Mouse (Mus musculus) heart, embryonic 11.5 days (tissue): ENCODE measurements around the gene Plet1. TPM values are rescaled to one million over a fixed set of nuclear protein-coding genes. Genes with fewer than 3 reads are reported as not detected.
A peak's percentile ranks its signal among the peaks of the same experiment; 100 is the strongest.

Source experiments
- ATAC-seq: fragments of 200-750 bp; cut with Nextera tagmentation; replicated peaks from 2 replicates; pipeline ENCODE4 v1.8.0; 2017; ENCODE audit warnings: moderate library complexity; ENCODE audit not compliant: insufficient number of reproducible peaks, low FRiP score, low TSS enrichment
- H3K27ac ChIP-seq: fragments of 300-500 bp; sonication (generic); 2 replicates; pipeline ENCODE4 v1.5.1; 2014; ENCODE audit warnings: mild to moderate bottlenecking, low read depth, low read length
- H3K27me3 ChIP-seq: fragments of 300-500 bp; sonication (generic); 2 replicates; pipeline ENCODE4 v1.6.1; 2014; ENCODE audit warnings: mild to moderate bottlenecking, low read length, mixed read lengths; ENCODE audit not compliant: control insufficient read depth, insufficient read depth
- H3K36me3 ChIP-seq: fragments of 300-500 bp; sonication (generic); 2 replicates; pipeline ENCODE4 v1.6.1; 2014; ENCODE audit warnings: mild to moderate bottlenecking, low read length, moderate library complexity, mixed read lengths; ENCODE audit not compliant: control insufficient read depth, insufficient read depth
- H3K4me1 ChIP-seq: fragments of 300-500 bp; sonication (generic); 2 replicates; pipeline ENCODE4 v1.6.1; 2014; ENCODE audit warnings: low read length; ENCODE audit not compliant: control insufficient read depth, insufficient read depth
- H3K4me2 ChIP-seq: fragments of 300-500 bp; sonication (generic); 2 replicates; pipeline ENCODE4 v1.6.1; 2014; ENCODE audit warnings: mild to moderate bottlenecking, moderate library complexity
- H3K4me3 ChIP-seq: fragments of 300-500 bp; sonication (generic); 2 replicates; pipeline ENCODE4 v1.5.1; 2014; ENCODE audit warnings: low read depth, low read length
- H3K9ac ChIP-seq: fragments of 300-500 bp; sonication (generic); 2 replicates; pipeline ENCODE4 v1.6.1; 2014; ENCODE audit warnings: mild to moderate bottlenecking, low read depth, low read length, moderate library complexity
- H3K9me3 ChIP-seq: fragments of 300-500 bp; sonication (generic); replicated peaks from 2 replicates; pipeline ENCODE4 v1.6.1; 2016; ENCODE audit warnings: low read length; ENCODE audit not compliant: control insufficient read depth
- WGBS: fragments of 180-500 bp; shearing (Covaris S2); extraction: QIAGEN DNeasy Blood & Tissue Kit; methylation state at CpG from one replicate; pipeline ENCODE4 v1.1.7; 2014; ENCODE audit not compliant: insufficient replicate concordance; 5-methylcytosine and 5-hydroxymethylcytosine counted together
- polyA plus RNA-seq: library from polyadenylated mRNA; unstranded; fragments of >200 nt; fragmentation: Nextera tagmentation; extraction: Ambion mirVana; gene quantifications from 2 replicates; pipeline ENCODE4 v1.2.1, GENCODE M21; 2014

The Plet1 gene
- polyA plus RNA-seq, 1 experiment from 2014 or later, result 0.23 TPM

GRCm38 (mm10) chr9:50482743-50483142 is 11.6 kb upstream of the Plet1 start:
- Histone ChIP-seq H3K4me3 (no peak overlapping the region), H3K9ac (no peak overlapping the region), H3K36me3 (no peaks in the 10 kb centered on the region), H3K4me1 (peaks cover 12% of the 10 kb centered on the region; the same call in 1 of the 2 replicates), H3K27ac (no peak overlapping the region), H3K9me3 (no peaks in the 10 kb centered on the region), H3K27me3 (peaks cover 6% of the 10 kb centered on the region; the same call in 1 of the 2 replicates), H3K4me2 (no peak overlapping the region)
- ATAC-seq, result no peak
- WGBS, result 84% methylated on average over 8 of the region's 8 CpGs

GRCm38 (mm10) chr9:50485521-50485920 is 8.8 kb upstream of the Plet1 start:
- H3K4me1 ChIP-seq, result 0 out of 2 replicates have a peak, but pooled peaks cover 3% of the 10 kb centered on the region
- no peaks in the 10 kb centered on the region for H3K27me3 ChIP-seq
- no peak overlapping the region for H3K9ac ChIP-seq
- no peak overlapping the region for H3K27ac ChIP-seq
- H3K4me3 ChIP-seq, result peak overlapping the region; percentile 21; the same call in 1 of the 2 replicates
- H3K9me3 ChIP-seq, result no peaks in the 10 kb centered on the region
- peak overlapping the region; percentile 57 for H3K4me2 ChIP-seq
- H3K36me3 ChIP-seq, result no peaks in the 10 kb centered on the region
- ATAC-seq, result no peak
- 4% methylated on average over 10 of the region's 10 CpGs for WGBS

GRCm38 (mm10) chr9:50490836-50491235 is 3.5 kb upstream of the Plet1 start:
- H3K4me3 ChIP-seq, result no peak overlapping the region
- ATAC-seq, result 0 out of 2 replicates have a peak, but pooled peaks have one; percentile 39
- no peaks in the 10 kb centered on the region for H3K9me3 ChIP-seq
- H3K4me2 ChIP-seq, result no peak overlapping the region
- no peaks in the 10 kb centered on the region for H3K27me3 ChIP-seq
- H3K27ac ChIP-seq, result no peak overlapping the region
- peaks cover 6% of the 10 kb centered on the region for H3K4me1 ChIP-seq
- H3K36me3 ChIP-seq, result no peaks in the 10 kb centered on the region
- no peak overlapping the region for H3K9ac ChIP-seq

GRCm38 (mm10) chr9:50491531-50492045 is 2.7 kb upstream of the Plet1 start:
- H3K36me3 ChIP-seq, result no peaks in the 10 kb centered on the region
- H3K4me3 ChIP-seq, result no peak overlapping the region
- 72% methylated on average over 2 of the region's 2 CpGs for whole genome bisulfite sequencing
- no peak overlapping the region for H3K27ac ChIP-seq
- no peaks in the 10 kb centered on the region for H3K27me3 ChIP-seq
- no peak overlapping the region for H3K9ac ChIP-seq
- H3K9me3 ChIP-seq, result no peaks in the 10 kb centered on the region
- ATAC-seq, result no peak
- H3K4me2 ChIP-seq, result no peak overlapping the region
- peaks cover 12% of the 10 kb centered on the region for H3K4me1 ChIP-seq

- ATAC-seq, result no peak
- no peaks in the 10 kb centered on the region for H3K9me3 ChIP-seq
- 64% methylated on average over 2 of the region's 2 CpGs for WGBS
These were observed 548 bp upstream of the Plet1 start for GRCm38 (mm10) chr9:50493777-50494176.

GRCm38 (mm10) chr9:50495405-50496150 is 1.3 kb downstream of the Plet1 start:
- Histone ChIP-seq H3K27ac (no peak overlapping the region), H3K4me2 (peak overlapping the region; percentile 15), H3K4me3 (no peak overlapping the region), H3K27me3 (no peaks in the 10 kb centered on the region), H3K4me1 (peaks cover 12% of the 10 kb centered on the region), H3K36me3 (no peaks in the 10 kb centered on the region), H3K9me3 (no peaks in the 10 kb centered on the region), H3K9ac (no peak overlapping the region)
- 55% methylated on average over 10 of the region's 10 CpGs for WGBS
- ATAC-seq, result no peak

More at GRCm38 (mm10) chr9:50493777-50494176, 548 bp upstream of the Plet1 start:
- Histone ChIP-seq H3K27me3 (no peaks in the 10 kb centered on the region), H3K4me1 (peaks cover 12% of the 10 kb centered on the region), H3K27ac (no peak overlapping the region), H3K9ac (no peak overlapping the region), H3K4me2 (no peak overlapping the region), H3K4me3 (no peak overlapping the region), H3K36me3 (no peaks in the 10 kb centered on the region)

- Histone ChIP-seq H3K27ac (no peak overlapping the region), H3K9ac (peak overlapping the region; percentile 44; the same call in 1 of the 2 replicates), H3K36me3 (no peaks in the 10 kb centered on the region), H3K4me2 (peak overlapping the region; percentile 15), H3K4me3 (no peak overlapping the region), H3K27me3 (no peaks in the 10 kb centered on the region), H3K4me1 (peaks cover 12% of the 10 kb centered on the region), H3K9me3 (no peaks in the 10 kb centered on the region)
- WGBS, result 22% methylated on average over 6 of the region's 6 CpGs
- no peak for ATAC-seq
These were observed 1.8 kb downstream of the Plet1 start for GRCm38 (mm10) chr9:50496151-50496505.

- H3K9me3 ChIP-seq, result no peaks in the 10 kb centered on the region
- peak overlapping the region; percentile 44; the same call in 1 of the 2 replicates for H3K9ac ChIP-seq
- no peak overlapping the region for H3K27ac ChIP-seq
- peak overlapping the region; percentile 15 for H3K4me2 ChIP-seq
- no peak overlapping the region for H3K4me3 ChIP-seq
- no peaks in the 10 kb centered on the region for H3K27me3 ChIP-seq
- peaks cover 12% of the 10 kb centered on the region for H3K4me1 ChIP-seq
- no peaks in the 10 kb centered on the region for H3K36me3 ChIP-seq
- 14% methylated on average over 6 of the region's 6 CpGs for WGBS
- no peak for ATAC-seq
These were observed 2.2 kb downstream of the Plet1 start for GRCm38 (mm10) chr9:50496546-50496945.

GRCm38 (mm10) chr9:50497076-50497475 is 2.8 kb downstream of the Plet1 start:
- peaks cover 12% of the 10 kb centered on the region for H3K4me1 ChIP-seq
- no peak overlapping the region for H3K4me3 ChIP-seq
- no peaks in the 10 kb centered on the region for H3K9me3 ChIP-seq
- WGBS, result 55% methylated on average over 6 of the region's 6 CpGs
- ATAC-seq, result no peak
- H3K27me3 ChIP-seq, result no peaks in the 10 kb centered on the region
- H3K27ac ChIP-seq, result no peak overlapping the region
- no peaks in the 10 kb centered on the region for H3K36me3 ChIP-seq
- H3K4me2 ChIP-seq, result no peak overlapping the region
- H3K9ac ChIP-seq, result no peak overlapping the region
